Mouse (Mus musculus) C2C12 (cell line): ENCODE measurements around the gene Cacna2d3.

ENCODE experiments used
- CEBPB ChIP-seq: IDR thresholded peaks from one replicate; pipeline ENCODE4 v1.6.1; 2011; ENCODE audit warnings: low read depth, mild to moderate bottlenecking, control low read depth, moderate library complexity
- CTCF ChIP-seq: IDR thresholded peaks from one replicate; pipeline ENCODE4 v1.5.1; 2011; ENCODE audit not compliant: control insufficient read depth, insufficient read depth, insufficient read length
- MAX ChIP-seq: IDR thresholded peaks from one replicate; pipeline ENCODE4 v1.6.1; 2011; ENCODE audit warnings: mild to moderate bottlenecking, control low read depth
- MYOD1 ChIP-seq: IDR thresholded peaks from one replicate; pipeline ENCODE4 v1.6.1; 2011; ENCODE audit warnings: low read depth; ENCODE audit not compliant: control insufficient read depth, insufficient read length
- MYOG ChIP-seq: IDR thresholded peaks from one replicate; pipeline ENCODE4 v1.6.1; 2011; ENCODE audit not compliant: control insufficient read depth, insufficient read length; ENCODE audit errors: extremely low read depth
- USF1 ChIP-seq: IDR thresholded peaks from one replicate; pipeline ENCODE4 v1.6.1; 2011; ENCODE audit warnings: low read depth, mild to moderate bottlenecking, control low read depth, moderate library complexity

- TF ChIP-seq CTCF: no peak
- TF ChIP-seq MAX: no peak
- no peak for TF ChIP-seq USF1
- TF ChIP-seq MYOG: no peak
- TF ChIP-seq CEBPB: no peak
- TF ChIP-seq MYOD1: no peak
These were observed 661.0 kb downstream of the Cacna2d3 start for GRCm38 (mm10) chr14:29060679-29061078.
